Mouse (Mus musculus): ENCODE measurements at regions not wholly inside any gene's neighbourhood (a gene's known extent, or its start where the extent isn't known, plus 50 kb on each side); places are given as distances from the start of the nearest gene placed in this dataset.

GRCm38 (mm10) chr2:74964360-74964759 lies 138.8 kb downstream of the Mtx2 start:
- peaks cover 8% of the 10 kb centered on the region for H3K4me1 ChIP-seq (ENCODE audit: insufficient read depth, low read length)
- WGBS: 2% methylated on average over 6 of the region's 6 CpGs
- H3K9me3 ChIP-seq (ENCODE audit: low read length): no peaks in the 10 kb centered on the region
- no peak overlapping the region for H3K9ac ChIP-seq (replicated peaks; ENCODE audit: low read length)
- H3K4me2 ChIP-seq (ENCODE audit: low read depth, low read length): no peak overlapping the region
- no peak overlapping the region for H3K27ac ChIP-seq
- peak; percentile 55; the same call in 1 of the 2 replicates for ATAC-seq
- peak; percentile 87 for TF ChIP-seq CTCF (IDR thresholded peaks at IDR 0.05; ENCODE audit: low read depth)
- DNase-seq (ENCODE audit: low spot score): peak; percentile 94
- no peaks in the 10 kb centered on the region for H3K36me3 ChIP-seq (ENCODE audit: insufficient read depth, low read length)
- no peak overlapping the region for H3K4me3 ChIP-seq (ENCODE audit: low read length)
- no peaks in the 10 kb centered on the region for H3K27me3 ChIP-seq (ENCODE audit: insufficient read depth, low read length)

DNA sequence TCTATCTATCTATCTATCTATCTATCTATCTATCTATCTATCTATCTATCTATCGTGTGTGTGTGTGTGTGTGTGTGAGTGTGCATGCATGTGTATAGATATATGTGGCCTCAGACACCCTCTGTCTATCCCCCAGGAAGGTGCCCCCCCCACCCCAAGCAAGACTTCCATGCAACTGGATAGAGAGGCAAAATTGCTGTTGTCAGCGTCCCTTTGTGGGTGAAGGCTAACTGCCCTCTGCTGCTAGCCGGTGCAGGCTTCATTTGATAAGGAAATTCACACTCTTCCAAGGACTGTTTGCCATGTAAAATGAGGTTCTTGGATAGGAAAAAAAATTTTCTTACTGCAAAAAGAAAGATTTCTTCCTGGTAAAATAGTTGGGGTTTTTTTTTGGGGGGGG lies 139.4 kb downstream of the Mtx2 start:
- DNase-seq (ENCODE audit: low spot score) (peak; percentile 37), ATAC-seq (no peak)

GRCm38 (mm10) chr2:74965384-74966060 lies 139.9 kb downstream of the Mtx2 start:
- Histone ChIP-seq H3K36me3 (ENCODE audit: insufficient read depth, low read length) (no peaks in the 10 kb centered on the region), H3K9me3 (ENCODE audit: low read length) (no peaks in the 10 kb centered on the region), H3K27ac (no peak overlapping the region), H3K4me1 (ENCODE audit: insufficient read depth, low read length) (peaks cover 8% of the 10 kb centered on the region), H3K9ac (replicated peaks; ENCODE audit: low read length) (no peak overlapping the region), H3K27me3 (ENCODE audit: insufficient read depth, low read length) (no peaks in the 10 kb centered on the region), H3K4me2 (ENCODE audit: low read depth, low read length) (peak overlapping the region; percentile 31; the same call in 1 of the 2 replicates), H3K4me3 (ENCODE audit: low read length) (no peak overlapping the region)
- 36% methylated on average over 18 of the region's 18 CpGs for WGBS
- ATAC-seq (peak; percentile 66), DNase-seq (ENCODE audit: low spot score) (peak; percentile 67)
- TF ChIP-seq CTCF (IDR thresholded peaks at IDR 0.05; ENCODE audit: low read depth): no peak

More for the DNA sequence above, 139.4 kb downstream of the Mtx2 start:
- H3K4me3 ChIP-seq (ENCODE audit: low read length): no peak overlapping the region
- H3K27me3 ChIP-seq (ENCODE audit: insufficient read depth, low read length): no peaks in the 10 kb centered on the region
- no peak overlapping the region for H3K27ac ChIP-seq
- WGBS: 52% methylated on average over 3 of the region's 3 CpGs
- TF ChIP-seq CTCF (IDR thresholded peaks at IDR 0.05; ENCODE audit: low read depth): no peak
- H3K9ac ChIP-seq (replicated peaks; ENCODE audit: low read length): no peak overlapping the region
- H3K9me3 ChIP-seq (ENCODE audit: low read length): no peaks in the 10 kb centered on the region
- H3K4me1 ChIP-seq (ENCODE audit: insufficient read depth, low read length): peaks cover 8% of the 10 kb centered on the region
- H3K36me3 ChIP-seq (ENCODE audit: insufficient read depth, low read length): no peaks in the 10 kb centered on the region
- H3K4me2 ChIP-seq (ENCODE audit: low read depth, low read length): peak overlapping the region; percentile 31; the same call in 1 of the 2 replicates

- no peaks in the 10 kb centered on the region for H3K27me3 ChIP-seq (ENCODE audit: insufficient read depth, low read length)
- no peak overlapping the region for H3K4me3 ChIP-seq (ENCODE audit: low read length)
- 40% methylated on average over 14 of the region's 14 CpGs for WGBS
- ATAC-seq: no peak
- no peak overlapping the region for H3K4me2 ChIP-seq (ENCODE audit: low read depth, low read length)
- H3K9ac ChIP-seq (replicated peaks; ENCODE audit: low read length): no peak overlapping the region
- H3K27ac ChIP-seq: no peak overlapping the region
- H3K9me3 ChIP-seq (ENCODE audit: low read length): no peaks in the 10 kb centered on the region
- no peak for TF ChIP-seq CTCF (IDR thresholded peaks at IDR 0.05; ENCODE audit: low read depth)
- no peaks in the 10 kb centered on the region for H3K36me3 ChIP-seq (ENCODE audit: insufficient read depth, low read length)
- no peak for DNase-seq (ENCODE audit: low spot score)
- H3K4me1 ChIP-seq (ENCODE audit: insufficient read depth, low read length): peaks cover 4% of the 10 kb centered on the region; the same call in 1 of the 2 replicates
These were observed 145.1 kb downstream of the Mtx2 start for GRCm38 (mm10) chr2:74970611-74971265.

DNA sequence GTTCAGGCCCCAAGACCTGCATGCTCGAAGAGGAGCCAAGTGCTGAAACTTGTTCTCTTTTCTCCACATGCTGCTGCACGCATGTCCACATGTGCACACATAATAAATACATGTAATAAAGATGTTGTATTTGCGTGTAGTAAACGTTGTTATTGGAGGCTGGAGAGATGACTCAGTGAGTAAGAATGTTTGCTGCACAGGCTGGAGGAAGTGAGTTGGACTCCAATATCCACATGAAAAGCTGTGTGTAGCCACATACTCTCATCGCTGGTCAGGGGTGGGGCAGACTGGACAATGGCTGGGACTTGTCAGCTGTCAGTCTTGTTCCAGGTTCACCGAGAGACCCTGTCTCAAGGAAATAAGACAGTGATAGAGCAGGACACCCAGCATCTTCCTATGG lies 147.8 kb downstream of the Mtx2 start:
- DNase-seq (ENCODE audit: low spot score): no peak
- Histone ChIP-seq H3K9me3 (ENCODE audit: low read length) (no peaks in the 10 kb centered on the region), H3K4me2 (ENCODE audit: low read depth, low read length) (no peak overlapping the region), H3K27me3 (ENCODE audit: insufficient read depth, low read length) (no peaks in the 10 kb centered on the region), H3K4me3 (ENCODE audit: low read length) (no peak overlapping the region), H3K4me1 (ENCODE audit: insufficient read depth, low read length) (no peaks in the 10 kb centered on the region), H3K27ac (no peak overlapping the region), H3K9ac (replicated peaks; ENCODE audit: low read length) (no peak overlapping the region), H3K36me3 (ENCODE audit: insufficient read depth, low read length) (no peaks in the 10 kb centered on the region)
- TF ChIP-seq CTCF (IDR thresholded peaks at IDR 0.05; ENCODE audit: low read depth): no peak
- WGBS: 83% methylated on average over 6 of the region's 6 CpGs
- ATAC-seq: no peak

DNA sequence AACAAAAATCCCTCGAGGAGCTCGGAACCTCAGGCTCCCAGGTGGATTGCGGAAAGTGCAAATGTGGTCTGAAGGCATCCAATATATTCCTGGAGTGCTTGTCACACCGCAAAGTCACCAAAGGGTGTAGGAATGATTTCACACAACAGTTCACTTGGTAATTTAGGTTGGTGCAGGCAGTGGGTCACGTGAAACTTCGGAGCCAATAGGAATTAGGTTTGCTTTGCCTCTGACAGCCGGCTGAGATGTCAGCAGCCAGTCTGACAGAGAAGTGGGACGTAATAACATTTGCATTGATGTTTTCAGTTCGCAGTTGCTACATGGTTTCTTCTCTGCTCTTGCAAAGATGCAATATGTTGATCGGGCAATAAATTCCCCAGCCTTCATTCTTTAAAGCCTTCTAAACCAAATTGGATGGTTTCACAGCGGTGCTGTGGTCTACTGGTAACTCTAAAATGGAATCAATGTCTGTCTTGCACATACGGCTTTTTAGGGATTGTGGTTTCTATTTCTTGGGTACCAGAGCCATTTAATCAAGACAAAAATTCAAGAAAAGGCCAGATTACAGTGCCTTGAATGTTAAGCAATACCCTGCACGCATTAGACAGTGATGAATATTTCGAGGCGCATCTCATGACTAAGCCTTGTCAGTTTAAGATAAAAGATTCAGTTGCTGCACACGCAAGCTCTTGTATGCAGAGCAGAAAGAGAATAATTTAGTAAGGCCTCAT lies 149.2 kb downstream of the Mtx2 start:
- H3K4me2 ChIP-seq (ENCODE audit: low read depth, low read length): peak overlapping the region; percentile 19; the same call in 1 of the 2 replicates
- no peaks in the 10 kb centered on the region for H3K4me1 ChIP-seq (ENCODE audit: insufficient read depth, low read length)
- H3K9ac ChIP-seq (replicated peaks; ENCODE audit: low read length): no peak overlapping the region
- H3K9me3 ChIP-seq (ENCODE audit: low read length): no peaks in the 10 kb centered on the region
- peak overlapping the region; percentile 64 for H3K27ac ChIP-seq
- no peaks in the 10 kb centered on the region for H3K27me3 ChIP-seq (ENCODE audit: insufficient read depth, low read length)
- no peak overlapping the region for H3K4me3 ChIP-seq (ENCODE audit: low read length)
- 58% methylated on average over 16 of the region's 16 CpGs for WGBS
- peak; percentile 84 for ATAC-seq
- no peaks in the 10 kb centered on the region for H3K36me3 ChIP-seq (ENCODE audit: insufficient read depth, low read length)
- TF ChIP-seq CTCF (IDR thresholded peaks at IDR 0.05; ENCODE audit: low read depth): no peak
- peak; percentile 73 for DNase-seq (ENCODE audit: low spot score)

Measured in hindbrain, postnatal 0 days (tissue).